Mouse (Mus musculus): ENCODE data around the gene Rfc1. TPM values are rescaled to one million over a fixed set of nuclear protein-coding genes. Genes with fewer than 3 reads are reported as not detected.
"Not testable (repeated sequence)": the region's sequence is repeated elsewhere in the genome, so short reads cannot be mapped to it uniquely, and the experiment has no call there.

Rfc1 gene
- polyA plus RNA-seq, 1 experiment from 2014 or later = 28.9 TPM

DNA sequence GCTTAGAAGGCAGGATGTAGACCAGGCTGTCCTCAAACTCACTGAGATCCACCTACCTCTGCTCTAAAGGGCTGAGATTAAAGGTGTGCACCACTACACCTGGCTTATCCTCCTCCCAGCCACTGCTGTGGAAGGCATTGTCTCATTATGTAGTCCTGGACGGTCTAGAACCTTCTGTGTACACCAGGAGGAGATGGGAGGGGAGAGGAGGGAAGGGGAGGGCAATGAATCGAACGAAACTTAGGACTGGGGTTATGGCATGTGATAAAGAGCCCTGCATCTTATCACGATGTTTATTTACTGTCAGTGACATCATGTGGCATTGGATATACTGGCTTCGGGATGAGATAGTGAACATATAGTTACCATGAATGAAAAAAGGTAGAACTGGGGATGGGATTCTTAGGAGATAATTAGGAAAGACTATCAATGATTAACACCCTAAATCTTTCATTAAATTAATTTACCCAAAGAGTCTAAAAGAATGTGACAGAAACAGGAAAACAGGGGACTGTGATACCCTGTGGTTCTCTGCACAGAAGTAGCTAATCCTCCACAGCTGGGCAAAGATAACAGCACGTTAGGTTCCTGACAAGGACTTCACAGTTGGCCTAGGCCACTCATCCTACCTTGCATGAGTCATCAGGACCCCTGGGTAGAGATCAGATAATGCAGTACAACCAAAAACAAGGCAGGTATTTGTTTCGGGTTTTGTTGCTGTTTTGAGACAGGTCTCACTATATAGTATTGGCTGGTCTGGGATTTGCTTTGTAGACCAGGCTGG is 37.1 kb downstream of the Rfc1 start:
- Histone ChIP-seq H3K27ac (replicated peaks) (no peak overlapping the region), H3K27me3 (replicated peaks) (no peaks in the 10 kb centered on the region), H3K36me3 (peaks cover 18% of the 10 kb centered on the region; the same call in 1 of the 2 replicates), H3K9ac (replicated peaks) (no peak overlapping the region), H3K4me1 (no peaks in the 10 kb centered on the region), H3K9me3 (replicated peaks) (no peaks in the 10 kb centered on the region), H3K4me2 (no peak overlapping the region), H3K4me3 (replicated peaks) (no peak overlapping the region)
- no peak for ATAC-seq (ENCODE audit: low FRiP score)
- 88% methylated on average over 7 of the region's 7 CpGs for WGBS

DNA sequence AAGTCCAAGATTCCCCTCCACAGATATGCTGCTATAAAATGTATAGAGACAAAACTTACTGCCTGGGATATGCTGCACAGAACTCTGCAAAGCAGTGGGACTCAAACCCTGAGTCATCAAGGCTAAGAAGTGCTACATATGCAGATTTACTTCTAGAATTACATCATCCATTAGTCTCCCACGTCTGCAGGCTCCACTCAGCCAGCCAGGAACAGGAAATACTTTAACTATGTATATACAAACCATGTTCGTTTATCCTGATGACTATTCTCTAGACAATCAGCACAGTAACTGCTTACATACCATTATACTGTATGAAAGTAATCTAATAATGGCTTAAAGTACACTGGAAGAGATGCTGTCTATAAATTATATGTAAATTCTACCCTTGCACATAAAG is 41.2 kb downstream of the Rfc1 start:
- H3K4me1 ChIP-seq = no peaks in the 10 kb centered on the region
- no peak overlapping the region for H3K4me2 ChIP-seq
- H3K9ac ChIP-seq (replicated peaks) = no peak overlapping the region
- H3K27ac ChIP-seq (replicated peaks) = no peak overlapping the region
- no peaks in the 10 kb centered on the region for H3K27me3 ChIP-seq (replicated peaks)
- no peaks in the 10 kb centered on the region for H3K9me3 ChIP-seq (replicated peaks)
- H3K4me3 ChIP-seq (replicated peaks) = no peak overlapping the region
- H3K36me3 ChIP-seq = peaks cover 27% of the 10 kb centered on the region
- ATAC-seq (ENCODE audit: low FRiP score) = no peak
- WGBS = 65% methylated on average over 2 of the region's 2 CpGs

DNA sequence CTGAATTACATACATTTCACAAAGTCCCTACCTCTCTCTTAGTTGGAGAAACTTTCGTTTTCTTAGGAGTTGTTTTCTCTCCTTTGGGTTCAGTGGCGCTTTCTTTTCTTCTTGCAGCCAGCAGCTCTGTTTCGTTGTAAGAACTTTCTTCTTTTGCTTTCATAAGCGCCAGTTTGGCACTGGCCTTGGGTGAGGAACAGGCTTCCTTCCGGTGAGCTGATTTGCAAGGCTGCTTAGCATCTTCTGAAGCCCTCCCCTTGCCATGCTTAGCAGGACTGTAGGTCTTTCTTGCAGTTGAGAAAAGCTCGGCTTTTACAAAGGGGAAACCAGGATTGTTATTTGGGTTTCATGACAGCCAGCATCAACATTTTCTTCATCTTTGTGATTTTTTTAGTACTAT is 41.8 kb downstream of the Rfc1 start:
- Histone ChIP-seq H3K36me3 (peaks cover 28% of the 10 kb centered on the region), H3K27me3 (replicated peaks) (no peaks in the 10 kb centered on the region), H3K9me3 (replicated peaks) (no peaks in the 10 kb centered on the region), H3K4me1 (no peaks in the 10 kb centered on the region), H3K9ac (replicated peaks) (no peak overlapping the region), H3K4me2 (no peak overlapping the region), H3K27ac (replicated peaks) (no peak overlapping the region), H3K4me3 (replicated peaks) (no peak overlapping the region)
- no peak for ATAC-seq (ENCODE audit: low FRiP score)
- 94% methylated on average over 6 of the region's 6 CpGs for WGBS

DNA sequence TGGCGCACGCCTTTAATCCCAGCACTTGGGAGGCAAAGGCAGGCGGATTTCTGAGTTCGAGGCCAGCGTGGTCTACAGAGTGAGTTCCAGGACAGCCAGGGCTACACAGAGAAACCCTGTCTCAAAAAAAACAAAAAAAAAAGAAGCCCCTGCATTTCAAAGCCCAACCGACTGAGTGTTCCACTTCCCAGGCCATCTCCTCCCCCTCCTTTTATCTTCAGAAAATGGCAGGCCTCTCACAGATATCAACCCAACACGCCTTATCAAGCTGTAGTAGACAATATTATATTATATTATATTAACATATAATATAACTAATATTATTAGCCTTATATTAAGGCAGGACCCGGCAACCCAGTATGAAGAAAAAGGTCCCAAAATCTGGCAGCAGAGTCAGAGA is 46.5 kb downstream of the Rfc1 start:
- not testable (repeated sequence) for H3K4me3 ChIP-seq (replicated peaks); H3K4me1 ChIP-seq; H3K27me3 ChIP-seq (replicated peaks); H3K27ac ChIP-seq (replicated peaks); H3K4me2 ChIP-seq; ATAC-seq (ENCODE audit: low FRiP score); H3K9me3 ChIP-seq (replicated peaks); H3K9ac ChIP-seq (replicated peaks)
- H3K36me3 ChIP-seq = peaks cover 42% of the 10 kb centered on the region
- WGBS = 93% methylated on average over 8 of the region's 8 CpGs

GRCm38 (mm10) chr5:65287751-65288701 is 47.4 kb downstream of the Rfc1 start:
- Histone ChIP-seq H3K4me3 (replicated peaks) (no peak overlapping the region), H3K36me3 (peaks cover 38% of the 10 kb centered on the region), H3K9ac (replicated peaks) (no peak overlapping the region), H3K4me1 (no peaks in the 10 kb centered on the region), H3K27ac (replicated peaks) (no peak overlapping the region), H3K27me3 (replicated peaks) (no peaks in the 10 kb centered on the region), H3K9me3 (replicated peaks) (no peaks in the 10 kb centered on the region), H3K4me2 (no peak overlapping the region)
- no peak for ATAC-seq (ENCODE audit: low FRiP score)
- WGBS = 85% methylated on average over 24 of the region's 24 CpGs

- H3K4me2 ChIP-seq = no peak overlapping the region
- no peak overlapping the region for H3K9ac ChIP-seq (replicated peaks)
- no peak overlapping the region for H3K27ac ChIP-seq (replicated peaks)
- no peak overlapping the region for H3K4me3 ChIP-seq (replicated peaks)
- no peaks in the 10 kb centered on the region for H3K4me1 ChIP-seq
- H3K27me3 ChIP-seq (replicated peaks) = no peaks in the 10 kb centered on the region
- H3K36me3 ChIP-seq = peaks cover 28% of the 10 kb centered on the region
- WGBS = 99% methylated on average over 3 of the region's 3 CpGs
- ATAC-seq (ENCODE audit: low FRiP score) = no peak
- no peaks in the 10 kb centered on the region for H3K9me3 ChIP-seq (replicated peaks)
These were observed 51.3 kb downstream of the Rfc1 start for GRCm38 (mm10) chr5:65284171-65284570.

GRCm38 (mm10) chr5:65281216-65281615 is 54.3 kb downstream of the Rfc1 start:
- Histone ChIP-seq H3K4me3 (replicated peaks) (no peak overlapping the region), H3K9me3 (replicated peaks) (no peaks in the 10 kb centered on the region), H3K27me3 (replicated peaks) (no peaks in the 10 kb centered on the region), H3K4me1 (no peaks in the 10 kb centered on the region), H3K4me2 (no peak overlapping the region), H3K27ac (replicated peaks) (no peak overlapping the region), H3K36me3 (peaks cover 39% of the 10 kb centered on the region), H3K9ac (replicated peaks) (no peak overlapping the region)
- WGBS = 91% methylated on average over 3 of the region's 3 CpGs
- ATAC-seq (ENCODE audit: low FRiP score) = no peak

DNA sequence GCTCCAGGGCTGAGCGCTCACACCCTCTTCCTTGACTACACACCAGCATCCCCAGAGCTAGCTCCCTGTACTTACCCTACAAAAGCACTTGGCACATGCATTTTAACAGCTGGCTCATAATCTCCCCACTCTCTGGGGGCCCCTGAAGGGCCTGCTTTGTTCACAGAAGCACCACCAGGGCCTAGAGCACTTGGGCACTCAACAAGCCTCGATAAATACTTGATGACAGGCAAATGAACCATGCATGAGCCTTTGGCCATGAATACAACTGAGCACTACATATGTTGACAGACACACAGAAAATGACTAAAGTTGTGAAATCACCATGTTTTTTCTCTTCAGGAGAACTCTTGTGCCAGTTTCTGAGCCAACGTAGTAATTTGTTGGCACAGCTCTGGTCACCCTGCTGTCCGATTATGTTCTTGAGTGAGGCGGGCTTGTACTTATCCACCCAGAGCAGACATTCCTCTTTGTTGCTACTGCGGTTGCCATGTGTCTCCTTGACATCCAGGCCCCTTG is 56.3 kb downstream of the Rfc1 start:
- no peak overlapping the region for H3K27ac ChIP-seq (replicated peaks)
- H3K4me3 ChIP-seq (replicated peaks) = no peak overlapping the region
- no peaks in the 10 kb centered on the region for H3K4me1 ChIP-seq
- H3K9me3 ChIP-seq (replicated peaks) = no peaks in the 10 kb centered on the region
- H3K9ac ChIP-seq (replicated peaks) = no peak overlapping the region
- peaks cover 29% of the 10 kb centered on the region for H3K36me3 ChIP-seq
- no peaks in the 10 kb centered on the region for H3K27me3 ChIP-seq (replicated peaks)
- 77% methylated on average over 6 of the region's 6 CpGs for WGBS
- H3K4me2 ChIP-seq = no peak overlapping the region
- peak; percentile 17; the same call in 1 of the 2 replicates for ATAC-seq (ENCODE audit: low FRiP score)

DNA sequence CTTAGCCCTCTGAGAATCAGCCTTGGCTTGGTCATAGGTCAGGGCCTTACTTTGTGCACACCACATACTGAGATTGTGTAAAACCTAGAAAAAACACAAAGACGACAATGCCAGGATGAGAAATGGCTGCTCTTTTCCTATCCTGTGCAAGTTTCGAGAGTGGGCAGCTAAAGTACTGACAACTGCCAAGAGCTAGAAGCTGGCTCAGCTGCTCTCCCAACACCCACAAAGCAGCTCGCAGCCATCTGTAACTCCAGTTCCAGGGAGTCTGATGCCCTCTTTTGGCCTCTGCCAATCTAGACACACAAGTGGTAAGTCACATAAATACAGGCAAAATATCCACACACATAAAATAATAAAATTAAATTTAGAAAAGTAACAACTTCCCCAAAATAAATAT is 61.5 kb downstream of the Rfc1 start:
- Histone ChIP-seq H3K4me3 (replicated peaks) (no peak overlapping the region), H3K4me1 (no peaks in the 10 kb centered on the region), H3K9ac (replicated peaks) (no peak overlapping the region), H3K27me3 (replicated peaks) (no peaks in the 10 kb centered on the region), H3K9me3 (replicated peaks) (no peaks in the 10 kb centered on the region), H3K27ac (replicated peaks) (no peak overlapping the region), H3K36me3 (peaks cover 35% of the 10 kb centered on the region), H3K4me2 (no peak overlapping the region)
- no peak for ATAC-seq (ENCODE audit: low FRiP score)
- WGBS = 89% methylated on average over 3 of the region's 3 CpGs

DNA sequence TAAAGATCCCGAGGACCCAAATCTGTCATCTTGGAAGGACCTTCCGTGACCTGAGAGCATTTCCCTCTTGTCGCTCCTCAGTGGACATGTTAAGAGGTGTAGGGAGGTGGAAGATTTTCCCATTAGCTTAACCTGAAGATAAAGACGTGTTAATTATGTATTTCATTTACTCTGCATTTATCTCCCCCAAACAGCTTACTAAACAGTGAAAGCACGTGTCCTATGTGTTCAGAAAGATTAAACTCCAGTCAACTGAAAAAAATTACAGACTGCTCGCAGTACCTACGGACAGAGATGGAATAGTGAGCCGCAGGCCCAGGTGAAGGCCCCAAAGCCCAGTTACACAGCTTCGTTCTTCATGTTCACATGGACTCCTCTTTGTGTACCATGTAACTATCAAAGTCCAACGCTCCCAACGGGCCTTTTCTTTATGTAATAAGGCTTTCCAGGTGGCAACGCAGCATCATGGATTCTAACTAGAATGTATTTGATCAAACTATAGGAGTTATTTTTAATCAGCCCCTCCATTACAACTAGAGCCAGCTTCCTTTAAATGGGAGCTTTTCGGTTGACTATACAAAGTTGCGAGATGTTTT is 77.5 kb downstream of the Rfc1 start:
- WGBS = 91% methylated on average over 14 of the region's 14 CpGs
- Histone ChIP-seq H3K4me2 (no peak overlapping the region), H3K9me3 (replicated peaks) (no peaks in the 10 kb centered on the region), H3K36me3 (peaks cover 60% of the 10 kb centered on the region), H3K27ac (replicated peaks) (no peak overlapping the region), H3K4me1 (no peaks in the 10 kb centered on the region), H3K4me3 (replicated peaks) (no peak overlapping the region), H3K9ac (replicated peaks) (no peak overlapping the region), H3K27me3 (replicated peaks) (no peaks in the 10 kb centered on the region)
- ATAC-seq (ENCODE audit: low FRiP score) = no peak

- no peak overlapping the region for H3K4me2 ChIP-seq
- H3K36me3 ChIP-seq = peaks cover 32% of the 10 kb centered on the region
- no peak overlapping the region for H3K27ac ChIP-seq (replicated peaks)
- H3K9ac ChIP-seq (replicated peaks) = no peak overlapping the region
- H3K4me1 ChIP-seq = no peaks in the 10 kb centered on the region
- no peaks in the 10 kb centered on the region for H3K9me3 ChIP-seq (replicated peaks)
- H3K27me3 ChIP-seq (replicated peaks) = no peaks in the 10 kb centered on the region
- no peak for ATAC-seq (ENCODE audit: low FRiP score)
- H3K4me3 ChIP-seq (replicated peaks) = no peak overlapping the region
- WGBS = 66% methylated on average over 7 of the region's 7 CpGs
These were observed 85.2 kb downstream of the Rfc1 start for GRCm38 (mm10) chr5:65250185-65250855.

Data from neural tube, embryonic 15.5 days (tissue).